Mouse (Mus musculus): ENCODE measurements around the gene Gm3468. TPM values are rescaled to one million over a fixed set of nuclear protein-coding genes. Genes with fewer than 3 reads are reported as not detected.

The Gm3468 gene
- total RNA-seq (2023) = not detected

DNA sequence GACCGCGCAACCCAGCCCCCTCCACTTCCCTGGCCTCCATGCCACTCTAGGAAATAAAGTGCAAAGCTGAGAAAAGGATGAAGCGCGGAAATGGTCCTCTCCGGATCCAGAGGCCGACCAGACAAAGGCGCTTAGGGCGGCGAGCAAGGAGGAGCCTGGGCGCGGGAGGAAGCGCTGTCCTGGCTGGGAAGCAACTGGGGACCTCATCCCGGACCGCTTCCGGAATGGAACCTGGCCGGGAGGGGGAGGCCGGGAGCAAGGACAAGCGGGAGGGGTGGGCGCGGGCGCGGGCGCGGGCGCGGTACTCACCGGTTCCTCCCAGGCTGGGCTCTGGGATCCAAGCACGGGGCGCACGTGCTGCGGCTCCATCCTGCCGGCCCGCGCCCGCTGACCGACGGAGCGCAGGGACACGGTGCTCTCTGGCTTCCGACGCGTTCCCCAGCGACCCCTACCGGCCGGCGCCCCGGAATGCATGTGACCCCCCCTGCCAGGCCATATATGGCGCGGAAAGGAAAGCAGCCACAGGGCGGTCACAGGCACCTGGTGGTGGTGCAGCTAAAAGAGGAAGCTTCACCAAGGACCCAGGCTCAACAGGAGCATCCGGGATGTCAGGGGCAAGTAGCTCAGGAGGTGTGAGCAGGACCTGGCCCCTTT lies at the start of gene Gm3468:
Gm3468 (minus strand) TSS at position 394 of the 654 bp plus-strand sequence.

GRCm38 (mm10) chr14:6125707-6126106 lies 17.2 kb upstream of the Gm3468 start, which contains the start of gene Gm3476:
TSS of gene Gm3476 (minus strand) at chr14:6125807.

GRCm38 (mm10) chr14:6093842-6094241 lies 14.6 kb downstream of the Gm3468 start, which contains the start of gene Gm8206:
TSS of gene Gm8206 (minus strand) at chr14:6093942.

GRCm38 (mm10) chr14:6058167-6058566 lies 50.3 kb downstream of the Gm3468 start, which contains the start of gene Gm6337:
TSS of gene Gm6337 (minus strand) at chr14:6058267.

Other genes with a start within 250 kb of the Gm3468 start
- not detected for gene Gm8237, start 228.3 kb downstream of the Gm3468 start, total RNA-seq (2023)
- not detected for gene Gm3248, start 146.9 kb downstream of the Gm3468 start, total RNA-seq (2023)
- gene Gm3453, start 129.5 kb downstream of the Gm3468 start, total RNA-seq (2023) = not detected
- gene Gm6337, start 50.4 kb downstream of the Gm3468 start, total RNA-seq (2023) = not detected
- not detected for gene Gm8206, start 14.7 kb downstream of the Gm3468 start, total RNA-seq (2023)
- gene Gm3476, start 17.1 kb upstream of the Gm3468 start, total RNA-seq (2023) = not detected
- not detected for gene Gm21560, start 110.6 kb upstream of the Gm3468 start, total RNA-seq (2023)
- gene Gm3411, start 178.6 kb upstream of the Gm3468 start, total RNA-seq (2023) = not detected
- not detected for gene Gm21103, start 196.2 kb upstream of the Gm3468 start, total RNA-seq (2023)
- not detected for gene Gm3618, start 235.0 kb upstream of the Gm3468 start, total RNA-seq (2023)

Data from CD4-positive naive resting alpha-beta T cell, adult 76 days (primary cell).